Mouse (Mus musculus): Measurements from ENCODE around the gene Olfr680-ps1. TPM values are rescaled to one million over a fixed set of nuclear protein-coding genes. Genes with fewer than 3 reads are reported as not detected.
"Not testable (repeated sequence)": the region's sequence is repeated elsewhere in the genome, so short reads cannot be mapped to it uniquely, and the experiment has no call there.

Olfr680-ps1 gene
- polyA plus RNA-seq (2017; shearing (Covaris generic)): not detected

GRCm38 (mm10) chr7:105092717-105093116 is at the start of gene Olfr680-ps1:
TSS of gene Olfr680-ps1 (minus strand) at chr7:105092817.
- ATAC-seq: not testable (repeated sequence)

GRCm38 (mm10) chr7:105141275-105141674 is 48.7 kb upstream of the Olfr680-ps1 start:
- no peak for ATAC-seq

GRCm38 (mm10) chr7:105116536-105116935 is 23.9 kb upstream of the Olfr680-ps1 start, which contains the start of gene Olfr681:
TSS of gene Olfr681 (plus strand) at chr7:105116836.
- ATAC-seq: no peak

GRCm38 (mm10) chr7:105080905-105081304 is 11.7 kb downstream of the Olfr680-ps1 start, which contains the start of gene Olfr679:
TSS of gene Olfr679 (plus strand) at chr7:105081205.
- ATAC-seq: no peak

- ATAC-seq: no peak
Measured at GRCm38 (mm10) chr7:105064175-105064574, 28.4 kb downstream of the Olfr680-ps1 start, which contains the start of gene Olfr678. TSS of gene Olfr678 (plus strand) at chr7:105064475.

GRCm38 (mm10) chr7:105058951-105059350 is 33.7 kb downstream of the Olfr680-ps1 start:
- no peak for ATAC-seq

Other genes with a start within 250 kb of the Olfr680-ps1 start
- gene Usp17la, start 235.8 kb downstream of the Olfr680-ps1 start, polyA plus RNA-seq (2017; shearing (Covaris generic)): not detected
- not detected for gene Olfr665, start 214.8 kb downstream of the Olfr680-ps1 start, polyA plus RNA-seq (2017; shearing (Covaris generic))
- not detected for gene Olfr666, start 196.9 kb downstream of the Olfr680-ps1 start, polyA plus RNA-seq (2017; shearing (Covaris generic))
- gene Olfr667, start 171.3 kb downstream of the Olfr680-ps1 start, polyA plus RNA-seq (2017; shearing (Covaris generic)): not detected
- not detected for gene Olfr668, start 164.8 kb downstream of the Olfr680-ps1 start, polyA plus RNA-seq (2017; shearing (Covaris generic))
- gene Olfr669, start 158.6 kb downstream of the Olfr680-ps1 start, polyA plus RNA-seq (2017; shearing (Covaris generic)): not detected
- not detected for gene Olfr670, start 130.2 kb downstream of the Olfr680-ps1 start, polyA plus RNA-seq (2017; shearing (Covaris generic))
- not detected for gene Olfr671, start 113.7 kb downstream of the Olfr680-ps1 start, polyA plus RNA-seq (2017; shearing (Covaris generic))
- gene Olfr672, start 90.8 kb downstream of the Olfr680-ps1 start, polyA plus RNA-seq (2017; shearing (Covaris generic)): not detected
- under 1 TPM in 1 of 3 experiments, not detected in 2; 0.16 TPM for gene Olfr675, start 64.4 kb downstream of the Olfr680-ps1 start, polyA plus RNA-seq (2017; shearing (Covaris generic))
- not detected for gene Olfr676, start 60.1 kb downstream of the Olfr680-ps1 start, polyA plus RNA-seq (2017; shearing (Covaris generic))
- not detected for gene Olfr677, start 41.4 kb downstream of the Olfr680-ps1 start, polyA plus RNA-seq (2017; shearing (Covaris generic))
- gene Olfr678, start 28.3 kb downstream of the Olfr680-ps1 start, polyA plus RNA-seq (2017; shearing (Covaris generic)): not detected
- not detected for gene Olfr679, start 11.6 kb downstream of the Olfr680-ps1 start, polyA plus RNA-seq (2017; shearing (Covaris generic))
- gene Olfr681, start 24.0 kb upstream of the Olfr680-ps1 start, polyA plus RNA-seq (2017; shearing (Covaris generic)): not detected
- not detected for gene Olfr683, start 54.2 kb upstream of the Olfr680-ps1 start, polyA plus RNA-seq (2017; shearing (Covaris generic))
- gene Olfr684, start 70.8 kb upstream of the Olfr680-ps1 start, polyA plus RNA-seq (2017; shearing (Covaris generic)): under 1 TPM in 1 of 3 experiments, not detected in 2; 0.30 TPM
- gene Olfr685, start 93.2 kb upstream of the Olfr680-ps1 start, polyA plus RNA-seq (2017; shearing (Covaris generic)): not detected
- gene Olfr686, start 114.7 kb upstream of the Olfr680-ps1 start, polyA plus RNA-seq (2017; shearing (Covaris generic)): not detected
- not detected for gene Olfr688, start 195.3 kb upstream of the Olfr680-ps1 start, polyA plus RNA-seq (2017; shearing (Covaris generic))
- not detected for gene Olfr689, start 218.3 kb upstream of the Olfr680-ps1 start, polyA plus RNA-seq (2017; shearing (Covaris generic))
- not detected for gene Olfr690, start 241.3 kb upstream of the Olfr680-ps1 start, polyA plus RNA-seq (2017; shearing (Covaris generic))
- not detected for gene Olfr691, start 249.5 kb upstream of the Olfr680-ps1 start, polyA plus RNA-seq (2017; shearing (Covaris generic))